Mouse (Mus musculus) retina, embryonic 14.5 days (tissue): ENCODE results near the gene Taf13.
A peak's percentile ranks its signal among the peaks of the same experiment; 100 is the strongest.
"Not testable (repeated sequence)": the region's sequence is repeated elsewhere in the genome, so short reads cannot be mapped to it uniquely, and the experiment has no call there.

ENCODE experiments used
- DNase-seq: peaks from one replicate; pipeline ENCODE4 v3.0.0-alpha.2; 2015; ENCODE audit warnings: low spot score

Taf13 gene

GRCm38 (mm10) chr3:108571443-108572294 lies at the start of gene Taf13:
Taf13 (plus strand) TSS chr3:108571698.
- DNase-seq: peak; percentile 98

GRCm38 (mm10) chr3:108523415-108523814 lies 48.1 kb upstream of the Taf13 start:
- DNase-seq: no peak

- no peak for DNase-seq
Measured at GRCm38 (mm10) chr3:108528489-108528888, 43.0 kb upstream of the Taf13 start.

GRCm38 (mm10) chr3:108533114-108533885 lies 38.2 kb upstream of the Taf13 start:
- DNase-seq: no peak

GRCm38 (mm10) chr3:108533951-108534350 lies 37.5 kb upstream of the Taf13 start, which contains the start of gene 1700013F07Rik:
1700013F07Rik (plus strand) TSS chr3:108534150.
- DNase-seq: no peak

GRCm38 (mm10) chr3:108535896-108536516 lies 35.5 kb upstream of the Taf13 start:
- no peak for DNase-seq

- DNase-seq: peak; percentile 60
Measured at GRCm38 (mm10) chr3:108536517-108537260, 34.8 kb upstream of the Taf13 start, which contains the start of gene 5330417C22Rik. 5330417C22Rik (minus strand) TSS chr3:108536536.

- peak; percentile 97 for DNase-seq
Measured at GRCm38 (mm10) chr3:108537303-108537702, 34.2 kb upstream of the Taf13 start.

GRCm38 (mm10) chr3:108542299-108542698 lies 29.2 kb upstream of the Taf13 start:
- no peak for DNase-seq

GRCm38 (mm10) chr3:108554111-108554561 lies 17.4 kb upstream of the Taf13 start:
- no peak for DNase-seq

GRCm38 (mm10) chr3:108554587-108555312 lies 16.7 kb upstream of the Taf13 start:
- peak; percentile 97 for DNase-seq

- DNase-seq: no peak
Measured at GRCm38 (mm10) chr3:108557888-108558287, 13.6 kb upstream of the Taf13 start.

- DNase-seq: peak; percentile 100
Measured at GRCm38 (mm10) chr3:108562133-108562730, 9.3 kb upstream of the Taf13 start, which contains the start of gene Tmem167b. Tmem167b (minus strand) TSS chr3:108562466.

GRCm38 (mm10) chr3:108562777-108563271 lies 8.7 kb upstream of the Taf13 start:
- DNase-seq: no peak

- DNase-seq: peak; percentile 91
Measured at GRCm38 (mm10) chr3:108563309-108563708, 8.2 kb upstream of the Taf13 start.

GRCm38 (mm10) chr3:108567990-108568877 lies 3.3 kb upstream of the Taf13 start:
- DNase-seq: no peak

GRCm38 (mm10) chr3:108569636-108570035 lies 1.9 kb upstream of the Taf13 start:
- not testable (repeated sequence) for DNase-seq

- DNase-seq: no peak
Measured at GRCm38 (mm10) chr3:108570813-108571212, 685 bp upstream of the Taf13 start.
